Mouse (Mus musculus) small intestine, adult 2 months (tissue): ENCODE results near the gene Phb. TPM values are rescaled to one million over a fixed set of nuclear protein-coding genes. Genes with fewer than 3 reads are reported as not detected.

Source experiments
- H3K27ac ChIP-seq: fragments of 200-500 bp; 2 replicates; pipeline ENCODE4 v1.5.1; 2012; ENCODE audit warnings: low read depth, low read length, control low read depth, inconsistent platforms; ENCODE audit not compliant: insufficient read depth
- H3K27me3 ChIP-seq: fragments of 200-500 bp; 2 replicates; pipeline ENCODE4 v1.6.1; 2012; ENCODE audit warnings: mild to moderate bottlenecking, moderate library complexity, low read length, inconsistent platforms; ENCODE audit not compliant: control insufficient read depth, insufficient read depth
- H3K36me3 ChIP-seq: fragments of 200-500 bp; 2 replicates; pipeline ENCODE4 v1.6.1; 2012; ENCODE audit warnings: mild to moderate bottlenecking, low read length, control low read depth, inconsistent platforms; ENCODE audit not compliant: control insufficient read depth, insufficient read depth
- H3K4me1 ChIP-seq: fragments of 200-500 bp; 2 replicates; pipeline ENCODE4 v1.6.1; 2012; ENCODE audit warnings: low read length, inconsistent platforms, mixed read lengths; ENCODE audit not compliant: control insufficient read depth, insufficient read depth, insufficient read length
- H3K4me3 ChIP-seq: fragments of 200-500 bp; 2 replicates; pipeline ENCODE4 v1.5.1; 2012; ENCODE audit warnings: low read depth, mild to moderate bottlenecking, control low read depth, inconsistent platforms, low read length, moderate library complexity
- CTCF ChIP-seq: fragments of 200-500 bp; IDR thresholded peaks from 2 replicates; pipeline ENCODE4 v1.5.1; 2012; ENCODE audit warnings: low read depth, mild to moderate bottlenecking, control low read depth, inconsistent platforms, low read length, moderate library complexity, mixed read lengths; ENCODE audit not compliant: insufficient replicate concordance, insufficient read length; ENCODE audit errors: extremely low read depth
- POLR2A ChIP-seq: fragments of 200-500 bp; IDR thresholded peaks from 2 replicates; pipeline ENCODE4 v1.6.1; 2012; ENCODE audit warnings: low read depth, mild to moderate bottlenecking, control low read depth, inconsistent platforms, low read length, moderate library complexity
- WGBS: fragments of 180-500 bp; shearing (Covaris S2); methylation state at CpG from one replicate; pipeline ENCODE4 v1.1.7; 2018; 5-methylcytosine and 5-hydroxymethylcytosine counted together
- polyA plus RNA-seq: library from polyadenylated mRNA; depleted of rRNA; stranded (reverse); fragments of >200 nt; gene quantifications from 2 replicates; pipeline ENCODE4 v1.2.3, GENCODE M21; 2012

Phb gene
- polyA plus RNA-seq, 1 experiment = 61.3 TPM

GRCm38 (mm10) chr11:95698541-95698940 is 31.8 kb downstream of the Phb start:
- TF ChIP-seq POLR2A = no peak
- no peak for TF ChIP-seq CTCF
- WGBS = 44% methylated on average over 5 of the region's 5 CpGs
- H3K27ac ChIP-seq = no peak overlapping the region
- no peak overlapping the region for H3K4me3 ChIP-seq
- no peaks in the 10 kb centered on the region for H3K27me3 ChIP-seq
- no peaks in the 10 kb centered on the region for H3K4me1 ChIP-seq
- no peaks in the 10 kb centered on the region for H3K36me3 ChIP-seq

- no peaks in the 10 kb centered on the region for H3K27me3 ChIP-seq
- TF ChIP-seq CTCF (no peak), POLR2A (no peak)
- no peak overlapping the region for H3K27ac ChIP-seq
- no peaks in the 10 kb centered on the region for H3K4me1 ChIP-seq
- no peak overlapping the region for H3K4me3 ChIP-seq
- WGBS = 89% methylated on average over 13 of the region's 13 CpGs
- H3K36me3 ChIP-seq = no peaks in the 10 kb centered on the region
Measured at GRCm38 (mm10) chr11:95700778-95701739, 34.3 kb downstream of the Phb start.

GRCm38 (mm10) chr11:95704032-95704969 is 37.5 kb downstream of the Phb start:
- no peaks in the 10 kb centered on the region for H3K4me1 ChIP-seq
- H3K27me3 ChIP-seq = no peaks in the 10 kb centered on the region
- no peak overlapping the region for H3K4me3 ChIP-seq
- WGBS = 82% methylated on average over 12 of the region's 12 CpGs
- TF ChIP-seq CTCF (no peak), POLR2A (no peak)
- H3K27ac ChIP-seq = no peak overlapping the region
- H3K36me3 ChIP-seq = no peaks in the 10 kb centered on the region

- H3K27ac ChIP-seq = no peak overlapping the region
- H3K4me3 ChIP-seq = no peak overlapping the region
- WGBS = 76% methylated on average over 4 of the region's 4 CpGs
- no peaks in the 10 kb centered on the region for H3K27me3 ChIP-seq
- no peak for TF ChIP-seq POLR2A
- no peak for TF ChIP-seq CTCF
- no peaks in the 10 kb centered on the region for H3K4me1 ChIP-seq
- no peaks in the 10 kb centered on the region for H3K36me3 ChIP-seq
Measured at GRCm38 (mm10) chr11:95704970-95705330, 38.2 kb downstream of the Phb start.

- Histone ChIP-seq H3K27ac (no peak overlapping the region), H3K36me3 (no peaks in the 10 kb centered on the region), H3K27me3 (no peaks in the 10 kb centered on the region), H3K4me3 (no peak overlapping the region), H3K4me1 (no peaks in the 10 kb centered on the region)
- 79% methylated on average over 6 of the region's 6 CpGs for WGBS
- TF ChIP-seq POLR2A (no peak), CTCF (no peak)
Measured at GRCm38 (mm10) chr11:95709534-95710040, 42.8 kb downstream of the Phb start.

GRCm38 (mm10) chr11:95710478-95710877 is 43.7 kb downstream of the Phb start:
- no peak overlapping the region for H3K27ac ChIP-seq
- no peak for TF ChIP-seq CTCF
- TF ChIP-seq POLR2A = no peak
- no peaks in the 10 kb centered on the region for H3K36me3 ChIP-seq
- 0 out of 2 replicates have a peak, but pooled peaks cover 2% of the 10 kb centered on the region for H3K4me1 ChIP-seq
- H3K4me3 ChIP-seq = no peak overlapping the region
- 85% methylated on average over 7 of the region's 7 CpGs for WGBS
- no peaks in the 10 kb centered on the region for H3K27me3 ChIP-seq
